Mouse (Mus musculus) thymus, adult 2 months (tissue): ENCODE data around the gene Myo18b. TPM values are rescaled to one million over a fixed set of nuclear protein-coding genes. Genes with fewer than 3 reads are reported as not detected.

Source experiments
- DNase-seq: peaks from one replicate; pipeline ENCODE4 v3.0.0; 2021
- H3K27ac ChIP-seq: fragments of 200-500 bp; 2 replicates; pipeline ENCODE4 v1.5.1; 2012; ENCODE audit warnings: low read length, control low read depth; ENCODE audit not compliant: control insufficient read depth, insufficient read depth
- H3K27me3 ChIP-seq: fragments of 200-500 bp; 2 replicates; pipeline ENCODE4 v1.6.1; 2012; ENCODE audit warnings: mild to moderate bottlenecking, low read length, moderate library complexity, mixed read lengths; ENCODE audit not compliant: control insufficient read depth, insufficient read depth
- H3K36me3 ChIP-seq: fragments of 200-500 bp; 2 replicates; pipeline ENCODE4 v1.6.1; 2012; ENCODE audit warnings: mild to moderate bottlenecking, low read length, moderate library complexity; ENCODE audit not compliant: control insufficient read depth, insufficient read depth
- H3K4me1 ChIP-seq: fragments of 200-500 bp; replicated peaks from 2 replicates; pipeline ENCODE4 v1.6.1; 2012; ENCODE audit warnings: low read length; ENCODE audit not compliant: control insufficient read depth, insufficient read depth
- H3K4me3 ChIP-seq: fragments of 200-500 bp; 2 replicates; pipeline ENCODE4 v1.5.1; 2012; ENCODE audit warnings: mild to moderate bottlenecking, low read length, control low read depth, moderate library complexity; ENCODE audit not compliant: control insufficient read depth, insufficient read depth
- CTCF ChIP-seq: fragments of 200-500 bp; IDR thresholded peaks from 2 replicates; pipeline ENCODE4 v1.5.1; 2012; ENCODE audit warnings: mild to moderate bottlenecking, control low read depth, low read length, moderate library complexity, borderline replicate concordance; ENCODE audit not compliant: control insufficient read depth, poor library complexity, insufficient read depth; ENCODE audit errors: extremely low read depth
- POLR2A ChIP-seq: fragments of 200-500 bp; IDR thresholded peaks from 2 replicates; pipeline ENCODE4 v1.6.1; 2012; ENCODE audit warnings: mild to moderate bottlenecking, low read length, control low read depth, moderate library complexity; ENCODE audit not compliant: control insufficient read depth, poor library complexity, insufficient read depth; ENCODE audit errors: extremely low read depth
- WGBS: fragments of 180-500 bp; shearing (Covaris S2); methylation state at CpG from one replicate; pipeline ENCODE4 v1.1.7; 2018; 5-methylcytosine and 5-hydroxymethylcytosine counted together
- polyA plus RNA-seq: library from polyadenylated mRNA; depleted of rRNA; stranded (reverse); fragments of >200 nt; gene quantifications from 2 replicates; pipeline ENCODE4 v1.2.3, GENCODE M21; 2012

Gene Myo18b
- polyA plus RNA-seq, 1 experiment: 3.8 TPM

- Histone ChIP-seq H3K4me3 (no peak overlapping the region), H3K27ac (no peak overlapping the region), H3K27me3 (no peaks in the 10 kb centered on the region), H3K36me3 (no peaks in the 10 kb centered on the region), H3K4me1 (no peaks in the 10 kb centered on the region)
- TF ChIP-seq CTCF (no peak), POLR2A (no peak)
- 57% methylated on average over 10 of the region's 10 CpGs for WGBS
- no peak for DNase-seq
Measured at GRCm38 (mm10) chr5:112660924-112661431, 235.2 kb downstream of the Myo18b start.

- Histone ChIP-seq H3K4me3 (no peak overlapping the region), H3K27me3 (no peaks in the 10 kb centered on the region), H3K36me3 (no peaks in the 10 kb centered on the region), H3K4me1 (no peaks in the 10 kb centered on the region), H3K27ac (no peak overlapping the region)
- TF ChIP-seq POLR2A (no peak), CTCF (no peak)
- WGBS: 24% methylated on average over 4 of the region's 4 CpGs
- no peak for DNase-seq
Measured at GRCm38 (mm10) chr5:112659295-112659694, 236.9 kb downstream of the Myo18b start.

- no peaks in the 10 kb centered on the region for H3K4me1 ChIP-seq
- WGBS: 11% methylated on average over 6 of the region's 6 CpGs
- no peak overlapping the region for H3K27ac ChIP-seq
- H3K4me3 ChIP-seq: no peak overlapping the region
- no peaks in the 10 kb centered on the region for H3K36me3 ChIP-seq
- DNase-seq: no peak
- TF ChIP-seq POLR2A: no peak
- TF ChIP-seq CTCF: no peak
- no peaks in the 10 kb centered on the region for H3K27me3 ChIP-seq
Measured at GRCm38 (mm10) chr5:112656811-112657210, 239.4 kb downstream of the Myo18b start.

GRCm38 (mm10) chr5:112655986-112656541, 240.1 kb downstream of the Myo18b start:
- 3% methylated on average over 15 of the region's 15 CpGs for WGBS
- no peaks in the 10 kb centered on the region for H3K27me3 ChIP-seq

GRCm38 (mm10) chr5:112655529-112655928, 240.6 kb downstream of the Myo18b start:
- Histone ChIP-seq H3K27ac (no peak overlapping the region), H3K27me3 (no peaks in the 10 kb centered on the region), H3K36me3 (no peaks in the 10 kb centered on the region), H3K4me1 (no peaks in the 10 kb centered on the region), H3K4me3 (no peak overlapping the region)
- no peak for DNase-seq
- no peak for TF ChIP-seq CTCF
- no peak for TF ChIP-seq POLR2A
- WGBS: 14% methylated on average over 14 of the region's 14 CpGs

More at GRCm38 (mm10) chr5:112655986-112656541, 240.1 kb downstream of the Myo18b start:
- TF ChIP-seq POLR2A (no peak), CTCF (no peak)
- Histone ChIP-seq H3K4me3 (no peak overlapping the region), H3K36me3 (no peaks in the 10 kb centered on the region), H3K27ac (no peak overlapping the region), H3K4me1 (no peaks in the 10 kb centered on the region)
- DNase-seq: no peak

GRCm38 (mm10) chr5:112652036-112652435, 244.1 kb downstream of the Myo18b start:
- WGBS: 82% methylated on average over 4 of the region's 4 CpGs
- TF ChIP-seq CTCF: no peak
- TF ChIP-seq POLR2A: no peak
- DNase-seq: no peak
- Histone ChIP-seq H3K27me3 (no peaks in the 10 kb centered on the region), H3K4me3 (no peak overlapping the region), H3K36me3 (no peaks in the 10 kb centered on the region), H3K27ac (no peak overlapping the region), H3K4me1 (no peaks in the 10 kb centered on the region)
